Mouse (Mus musculus) adrenal gland, postnatal 25 days (tissue): ENCODE data around the gene Zfp354a. TPM values are rescaled to one million over a fixed set of nuclear protein-coding genes. Genes with fewer than 3 reads are reported as not detected.
A peak's percentile ranks its signal among the peaks of the same experiment; 100 is the strongest.
"Not testable (repeated sequence)": the region's sequence is repeated elsewhere in the genome, so short reads cannot be mapped to it uniquely, and the experiment has no call there.

Experiments used
- DNase-seq: peaks from one replicate; pipeline ENCODE4 v3.0.0; 2021; ENCODE audit warnings: mixed read lengths
- long read RNA-seq: library from polyadenylated mRNA; stranded (forward); transcript quantifications from one replicate; pipeline ENCODE4 v2.0.0, GENCODE M21; 2021
- total RNA-seq: library from RNA; stranded (reverse); gene quantifications from 2 replicates; pipeline ENCODE4 v1.2.3, GENCODE M21; 2021

The Zfp354a gene
- total RNA-seq: 8.0 and 8.8 TPM in 2 replicates
- long read RNA-seq, partial matches to known transcripts: 0 of 6 reads
- long read RNA-seq, other reads (novel, unspliced or antisense): 5 of 6 reads

DNA sequence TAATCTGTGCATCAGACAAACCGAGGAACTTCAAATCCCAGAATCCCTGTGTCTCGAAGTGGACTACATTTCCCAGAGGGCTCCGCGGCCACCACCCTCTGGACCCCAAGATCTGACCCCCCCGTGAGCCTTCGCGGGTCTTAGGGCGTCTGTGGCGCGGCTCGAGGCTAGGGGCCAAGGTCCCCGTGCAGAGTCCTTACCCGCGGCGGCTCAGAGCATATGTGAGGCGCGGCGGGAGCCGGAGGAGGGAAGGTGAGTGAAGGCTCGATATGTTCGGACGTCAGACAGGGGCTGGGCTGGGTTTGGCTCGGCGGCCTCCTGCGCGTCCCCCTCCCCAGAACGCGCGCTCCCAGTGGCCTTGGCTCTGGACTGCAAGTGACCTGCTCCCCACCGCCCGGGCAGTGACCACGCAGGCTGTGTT is at the start of gene Zfp354a:
Gene Zfp354a (plus strand): TSS at position 107 of the 421 bp plus-strand sequence.
- peak; percentile 74 for DNase-seq

DNA sequence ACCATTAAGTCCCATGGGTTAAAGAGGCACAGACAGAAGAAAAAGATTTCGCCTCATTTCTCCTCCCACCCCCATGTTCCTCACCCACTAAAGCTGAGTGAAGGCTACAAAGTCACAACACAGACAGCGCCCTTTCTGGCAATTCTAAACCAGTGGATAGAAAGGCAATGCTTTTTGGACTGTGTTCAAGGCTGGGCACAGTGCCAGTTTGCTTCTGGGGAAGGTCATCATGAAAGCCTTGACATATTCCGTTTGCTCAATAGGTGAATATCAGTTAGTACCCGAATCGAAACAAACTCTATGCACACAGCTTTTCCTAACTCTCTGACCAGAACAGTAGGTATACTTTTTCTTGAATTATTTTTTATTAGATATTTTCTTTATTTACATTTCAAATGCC is 47.2 kb upstream of the Zfp354a start:
- peak; percentile 93 for DNase-seq

DNA sequence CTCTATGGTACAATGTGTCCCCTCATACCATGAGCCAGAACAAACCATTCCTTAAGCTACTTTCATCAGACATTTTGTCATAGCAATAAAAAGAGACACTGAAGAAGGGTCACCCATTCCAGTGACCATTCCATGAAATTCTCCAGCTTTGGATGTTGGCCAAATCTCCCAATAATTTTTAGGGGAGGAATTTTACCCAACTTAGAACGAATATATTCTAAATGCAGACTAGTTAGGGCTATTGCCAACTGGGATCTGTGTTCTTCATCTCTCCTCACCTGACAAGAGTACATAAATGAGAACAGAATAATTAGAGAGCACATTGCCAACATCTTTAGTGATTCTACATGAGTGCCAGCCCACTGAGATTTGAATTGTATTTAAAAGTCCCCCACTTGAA is 45.1 kb upstream of the Zfp354a start, which contains the start of gene Olfr54:
Gene Olfr54 (plus strand): TSS at position 301 of the 400 bp plus-strand sequence.
- no peak for DNase-seq

DNA sequence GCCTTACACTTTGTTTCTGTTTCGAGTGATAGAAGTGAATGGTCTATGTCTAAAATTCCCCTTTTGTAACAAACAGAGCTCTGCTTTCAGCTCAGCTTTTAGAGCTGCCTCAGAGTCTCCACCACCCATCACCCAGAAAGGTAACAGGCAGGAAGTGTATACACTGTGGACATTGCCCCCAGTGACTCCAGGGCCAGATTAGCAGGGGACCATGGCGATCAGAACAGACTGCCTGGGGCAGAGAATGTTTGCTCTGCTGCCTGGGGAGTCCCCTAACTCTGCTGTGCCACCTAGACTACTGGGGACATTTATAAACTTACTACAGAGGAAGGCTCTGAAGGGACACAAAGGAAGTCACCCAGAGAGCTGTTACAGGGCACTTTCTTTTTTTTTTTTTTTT is 42.7 kb upstream of the Zfp354a start:
- DNase-seq: no peak

DNA sequence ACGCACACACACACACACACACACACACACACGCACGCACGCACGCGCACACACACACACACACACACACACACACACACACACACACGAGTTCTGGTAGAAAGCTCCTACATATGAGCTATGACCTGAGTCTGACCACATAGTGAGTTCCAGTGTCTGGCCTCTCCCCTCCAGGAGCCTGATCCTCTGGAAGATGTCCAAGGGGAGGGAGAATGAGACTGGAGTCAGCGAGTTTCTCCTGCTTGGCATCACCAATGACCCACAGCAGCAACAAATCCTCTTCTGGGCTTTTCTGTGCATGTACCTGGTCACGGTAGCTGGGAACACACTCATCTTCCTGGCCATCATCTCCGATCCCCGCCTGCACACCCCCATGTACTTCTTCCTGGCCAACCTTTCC is 32.2 kb upstream of the Zfp354a start:
- DNase-seq: not testable (repeated sequence)

DNA sequence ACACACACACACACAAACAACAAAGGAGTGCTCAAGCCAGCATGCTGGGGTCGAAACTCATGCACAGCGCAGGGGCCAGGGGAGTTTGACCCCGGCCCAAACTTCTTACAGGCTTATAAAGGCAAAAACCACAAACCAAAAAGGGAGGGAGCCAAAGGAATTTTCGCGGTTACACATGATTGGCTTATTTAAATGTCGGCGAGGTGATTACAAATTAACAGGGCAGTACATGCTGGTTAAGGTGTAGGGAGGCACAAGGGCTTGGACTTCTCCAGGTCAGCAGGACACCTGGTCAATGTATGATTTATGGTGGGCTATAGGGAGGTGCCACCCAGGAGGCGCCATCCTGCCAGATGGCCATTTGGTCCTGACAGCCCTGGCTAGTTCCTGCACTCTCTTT is 29.7 kb upstream of the Zfp354a start:
- DNase-seq: not testable (repeated sequence)

DNA sequence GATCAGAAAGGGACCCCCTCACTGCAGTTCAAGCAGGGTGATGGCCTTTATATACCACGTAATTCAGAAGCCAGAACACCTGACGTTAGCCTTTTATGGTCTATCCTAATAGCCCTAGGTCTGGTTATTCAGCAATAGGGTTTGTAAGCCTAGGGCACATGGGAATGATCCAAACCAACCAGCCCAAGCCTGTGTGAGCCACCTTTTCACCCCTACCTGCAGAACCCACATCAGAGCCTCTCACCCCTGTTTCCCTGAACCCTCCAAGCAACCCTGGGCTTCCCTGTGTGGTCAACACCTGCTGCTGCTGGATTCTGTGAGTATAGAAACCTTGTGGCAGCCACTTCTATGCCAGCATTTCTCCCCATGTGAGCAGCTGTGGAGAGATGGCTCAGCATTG is 28.8 kb upstream of the Zfp354a start:
- no peak for DNase-seq

DNA sequence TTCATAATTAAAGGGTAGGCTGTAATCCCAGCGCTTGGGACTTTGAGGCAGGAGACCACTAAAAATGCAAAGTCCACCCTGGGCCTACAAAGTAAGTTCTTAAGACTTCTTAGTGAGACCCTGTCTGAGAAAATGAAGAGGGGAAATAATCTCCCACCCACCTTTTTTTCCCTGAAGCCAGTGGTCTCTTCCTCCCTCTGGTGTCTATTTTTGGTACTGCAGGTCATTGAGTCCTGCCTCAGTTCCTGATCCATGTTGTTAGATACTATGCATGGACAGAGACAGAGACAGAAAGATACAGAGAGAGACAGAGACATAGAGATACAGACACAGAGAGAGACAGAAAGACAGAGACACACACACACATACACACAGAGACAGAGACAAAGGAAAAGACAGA is 26.2 kb upstream of the Zfp354a start:
- no peak for DNase-seq

DNA sequence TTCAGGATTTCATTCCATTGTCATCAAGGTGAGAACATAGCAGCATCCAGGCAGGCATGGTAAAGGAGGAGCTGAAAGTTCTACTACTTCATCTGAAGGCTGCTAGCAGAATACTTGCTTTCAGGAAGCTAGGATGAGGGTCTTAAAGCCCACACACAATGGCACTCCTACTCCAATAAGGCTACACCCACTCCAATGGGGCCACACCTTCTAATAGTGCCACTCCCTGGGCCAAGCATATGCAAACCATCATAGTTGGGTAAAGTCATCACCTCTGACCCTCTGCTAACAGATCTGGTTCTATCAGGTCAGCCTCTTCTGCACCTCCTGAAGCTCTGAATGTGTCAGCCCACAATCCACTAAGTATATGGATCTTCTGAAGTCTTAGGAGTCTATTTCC is 24.9 kb upstream of the Zfp354a start:
- not testable (repeated sequence) for DNase-seq

DNA sequence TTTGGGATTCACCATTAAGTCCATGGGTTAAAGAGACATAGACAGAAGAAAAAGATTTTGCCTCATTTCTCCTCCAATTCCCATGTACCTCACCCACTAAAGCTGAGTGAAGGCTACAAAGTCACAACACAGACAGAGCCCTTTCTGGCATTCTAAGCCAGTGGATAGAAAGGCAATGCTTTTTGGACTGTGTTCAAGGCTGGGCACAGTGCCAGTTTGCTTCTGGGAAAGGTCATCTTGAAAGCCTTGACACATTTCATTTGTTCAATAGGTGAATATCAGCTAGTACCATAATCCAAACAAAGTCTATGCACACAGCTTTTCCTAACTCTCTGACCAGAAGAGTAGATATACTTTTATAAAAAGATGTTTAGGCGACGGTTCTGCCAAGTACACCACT is 23.1 kb upstream of the Zfp354a start:
- DNase-seq: peak; percentile 85

DNA sequence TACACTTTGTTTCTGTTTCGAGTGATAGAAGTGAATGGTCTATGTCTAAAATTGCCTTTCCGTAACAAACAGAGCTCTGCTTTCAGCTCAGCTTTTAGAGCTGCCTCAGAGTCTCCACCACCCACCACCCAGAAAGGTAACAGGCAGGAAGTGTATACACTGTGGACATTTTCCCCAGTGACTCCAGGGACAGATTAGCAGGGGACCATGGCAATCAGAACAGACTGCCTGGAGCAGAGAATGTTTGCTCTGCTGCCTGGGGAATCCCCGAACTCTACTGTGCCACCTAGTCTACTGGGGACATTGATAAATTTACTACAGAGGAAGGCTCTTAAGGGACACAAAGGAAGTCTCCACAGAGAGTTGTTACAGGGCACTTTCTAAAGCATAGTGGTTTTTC is 14.3 kb upstream of the Zfp354a start:
- not testable (repeated sequence) for DNase-seq

DNA sequence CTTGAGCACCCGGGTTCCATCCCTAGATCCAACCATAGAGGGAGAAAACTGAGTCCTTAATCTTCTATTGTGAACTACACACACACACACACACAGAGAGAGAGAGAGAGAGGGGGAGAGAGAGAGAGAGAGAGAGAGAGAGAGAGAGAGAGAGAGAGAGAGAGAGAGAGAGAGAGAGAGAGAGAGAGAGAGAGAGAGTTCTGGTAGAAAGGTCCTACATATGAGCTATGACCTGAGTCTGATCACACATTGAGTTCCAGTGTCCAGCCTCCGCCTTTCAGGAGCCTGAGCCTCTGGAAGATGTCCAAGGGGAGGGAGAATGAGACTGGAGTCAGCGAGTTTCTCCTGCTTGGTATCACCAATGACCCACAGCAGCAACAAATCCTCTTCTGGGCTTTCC is 11.2 kb upstream of the Zfp354a start, which contains the start of gene Olfr1375:
Gene Olfr1375 (plus strand): TSS at position 301 of the 400 bp plus-strand sequence.
- not testable (repeated sequence) for DNase-seq

DNA sequence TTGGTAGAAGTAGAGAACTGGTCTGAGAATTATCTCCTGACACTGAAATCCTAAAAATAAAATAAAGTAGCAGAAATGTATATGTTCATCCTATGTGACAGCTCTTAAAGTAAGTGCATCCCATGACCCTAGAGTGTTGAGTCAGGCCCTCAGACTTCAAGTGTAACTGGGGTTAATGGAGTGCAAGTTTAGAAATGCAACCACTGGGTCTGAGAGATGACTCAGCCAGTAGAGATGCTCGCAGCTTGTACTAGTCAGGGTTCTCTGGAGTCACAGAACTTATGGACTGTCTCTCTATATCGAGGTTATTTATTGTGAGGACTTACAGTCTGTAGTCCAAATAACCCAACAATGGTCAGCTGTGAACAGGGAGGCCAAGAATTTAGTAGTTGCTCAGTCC is 7.4 kb upstream of the Zfp354a start:
- no peak for DNase-seq

DNA sequence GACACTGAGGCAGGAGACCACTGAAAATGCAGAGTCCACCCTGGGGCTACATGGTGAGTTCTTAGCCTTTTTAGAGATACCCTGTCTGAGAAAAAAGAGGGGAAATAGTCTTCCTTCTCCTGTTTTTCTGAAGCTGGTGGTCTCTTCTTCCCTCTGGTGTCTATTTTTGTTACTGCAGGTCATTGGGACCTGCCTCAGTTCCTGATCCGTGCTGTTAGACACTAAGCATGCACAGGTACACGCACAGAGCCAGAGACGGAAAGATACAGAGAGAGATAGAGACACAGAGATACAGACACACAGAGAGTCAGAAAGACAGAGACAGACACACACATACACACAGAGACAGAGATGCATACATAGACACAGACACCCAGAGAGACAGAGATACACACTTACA is 5.8 kb upstream of the Zfp354a start:
- no peak for DNase-seq

DNA sequence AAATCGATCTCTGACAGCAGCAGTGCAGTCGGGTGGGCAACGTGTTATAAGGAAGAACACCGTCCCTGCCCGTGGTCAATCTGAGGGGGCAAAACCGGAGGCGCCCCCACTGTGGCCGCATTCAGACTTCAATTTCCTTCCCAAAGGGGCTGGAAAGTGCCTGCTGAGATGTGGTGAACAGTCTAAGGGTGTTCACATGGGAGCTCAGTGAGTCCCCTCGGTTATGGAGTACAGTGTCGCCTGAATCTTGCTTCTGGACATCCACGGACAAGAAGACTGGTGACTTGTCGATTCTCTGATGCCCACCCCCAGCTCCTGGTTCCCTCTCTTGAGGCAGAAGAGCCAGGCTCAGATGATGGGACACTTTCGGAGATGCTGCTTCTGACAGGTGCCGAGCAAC is 583 bp downstream of the Zfp354a start:
- no peak for DNase-seq

DNA sequence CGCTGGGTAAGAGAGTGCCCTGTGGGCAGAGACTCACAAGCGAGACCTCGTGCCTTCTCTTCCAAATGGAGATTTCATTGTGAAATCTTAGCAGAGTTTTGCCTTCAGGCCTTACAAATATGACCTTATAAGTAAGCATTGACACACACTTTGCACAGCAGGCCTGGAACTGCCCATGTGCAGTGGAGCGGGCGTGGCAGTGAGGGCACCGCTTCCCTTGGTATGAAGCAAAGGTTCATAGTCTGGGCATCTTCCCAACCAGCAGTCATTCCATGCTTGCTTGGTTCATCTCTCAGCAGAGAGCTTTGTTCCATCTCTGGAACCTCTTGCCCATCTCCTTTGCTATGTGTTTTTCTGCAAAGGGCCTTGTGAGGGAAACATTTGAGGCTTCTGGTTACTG is 1.9 kb downstream of the Zfp354a start:
- DNase-seq: peak; percentile 19

DNA sequence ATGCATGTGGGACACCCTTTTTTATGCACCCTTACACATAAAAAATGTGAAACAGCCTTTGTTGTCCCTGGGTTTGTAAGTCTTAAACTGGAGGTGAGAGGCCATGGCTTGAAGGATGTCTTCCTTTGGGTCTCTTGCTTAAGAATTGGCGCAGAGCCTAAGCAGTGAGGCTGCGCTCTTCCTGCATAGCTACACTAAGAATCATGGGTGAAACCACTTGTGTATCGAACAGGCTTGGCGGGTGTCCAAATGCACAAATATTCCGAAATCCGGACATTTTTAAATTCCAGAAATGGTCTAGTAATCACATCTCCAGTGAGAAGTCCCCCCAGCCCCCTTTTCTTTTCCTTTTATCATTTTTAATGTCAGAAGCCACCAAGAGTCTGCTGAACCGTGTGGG is 4.2 kb downstream of the Zfp354a start:
- DNase-seq: no peak

DNA sequence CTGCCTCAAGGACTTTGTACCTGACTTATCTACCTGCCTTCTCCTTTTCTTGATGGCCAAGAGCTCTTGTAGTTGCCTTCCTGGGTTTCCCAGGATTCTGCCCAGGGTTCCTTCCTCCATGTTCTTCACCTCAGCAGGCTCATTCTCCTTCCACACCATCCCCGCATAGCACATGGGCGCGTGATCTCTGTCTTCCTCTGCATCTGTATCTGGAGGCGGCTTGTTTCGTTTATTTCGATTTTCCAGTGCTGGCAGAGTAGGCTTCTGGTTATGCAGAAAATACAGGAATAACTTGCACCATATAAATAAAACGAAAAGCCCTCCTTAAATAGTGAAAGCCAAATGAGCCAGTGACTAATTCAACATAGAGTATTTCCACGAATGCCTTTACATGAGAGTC is 4.8 kb downstream of the Zfp354a start:
- DNase-seq: no peak

DNA sequence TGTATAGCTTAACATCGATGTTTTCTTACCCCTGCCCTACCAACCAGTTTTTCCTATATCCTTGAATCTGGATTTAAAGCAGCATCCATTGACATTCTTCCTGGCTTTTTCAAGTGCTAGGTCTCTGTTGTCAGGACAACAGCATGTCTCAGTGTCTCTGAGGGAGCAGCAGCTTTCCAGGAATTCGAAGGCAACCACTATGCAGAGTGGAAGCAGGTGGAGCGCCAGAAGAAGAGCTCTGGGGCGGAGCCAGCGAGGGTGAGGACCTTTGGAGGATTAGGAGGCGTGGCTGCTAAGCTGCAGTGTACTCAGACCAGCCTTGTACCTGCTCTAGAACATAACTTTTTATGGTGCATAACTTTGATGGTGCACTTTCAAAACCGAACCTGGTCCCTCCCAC is 25.5 kb downstream of the Zfp354a start:
- DNase-seq: no peak

DNA sequence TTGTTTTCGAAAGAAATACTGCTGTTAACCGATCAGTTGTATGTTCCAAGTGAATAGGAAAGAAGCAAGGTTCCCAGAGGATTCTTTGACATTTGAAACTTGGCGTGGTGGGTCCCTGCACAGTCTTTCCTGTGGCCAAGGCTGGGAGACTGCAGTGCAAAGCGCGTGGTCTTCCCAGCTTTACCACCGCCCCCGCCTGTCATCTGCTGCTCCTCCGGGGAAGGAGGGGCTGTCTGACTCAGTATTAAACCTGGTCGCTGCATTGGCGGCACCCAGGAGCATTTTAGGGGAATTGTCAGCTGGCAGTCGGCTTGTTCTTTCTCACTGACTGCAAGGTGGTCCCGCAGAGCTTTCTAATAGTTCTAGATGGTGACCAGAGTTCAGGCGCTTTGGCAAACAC is 26.2 kb downstream of the Zfp354a start:
- DNase-seq: no peak

DNA sequence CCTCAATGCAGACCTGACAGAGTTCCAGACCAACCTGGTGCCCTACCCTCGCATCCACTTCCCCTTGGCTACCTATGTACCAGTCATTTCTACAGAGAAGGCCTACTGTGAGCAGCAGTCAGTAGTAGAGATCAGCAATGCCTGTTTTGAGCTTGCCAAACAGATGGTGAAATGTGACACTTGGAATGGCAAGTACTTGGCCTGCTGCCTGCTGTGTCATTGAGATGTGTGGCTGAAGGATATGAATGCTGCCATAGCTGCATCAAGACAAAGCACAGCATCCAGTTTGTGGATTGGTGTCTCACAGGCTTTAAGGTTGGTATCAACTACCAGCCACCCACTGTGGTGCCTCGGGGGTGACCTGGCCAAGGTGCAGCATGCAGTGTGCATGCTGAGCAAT is 48.2 kb downstream of the Zfp354a start:
- DNase-seq: peak; percentile 36

DNA sequence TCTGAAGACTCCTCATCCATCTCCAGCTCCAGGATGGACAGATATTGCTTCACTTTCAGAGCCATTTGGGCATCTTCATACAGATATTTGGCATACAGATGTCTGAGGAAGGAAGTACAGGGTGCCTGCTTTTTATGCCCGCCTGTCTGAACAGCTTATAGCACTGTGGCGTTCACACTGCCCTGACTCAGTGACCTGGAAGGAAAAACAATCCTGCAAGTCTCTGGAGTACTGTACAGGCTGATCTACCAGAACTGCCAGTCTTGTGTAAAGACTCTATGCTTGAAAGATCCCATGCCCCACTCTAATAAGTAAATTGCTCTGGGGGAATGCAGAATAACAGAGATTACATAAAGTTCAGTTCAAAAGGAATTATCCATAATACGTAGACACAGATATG is 51.6 kb downstream of the Zfp354a start:
- DNase-seq: no peak
